Mouse (Mus musculus): ENCODE measurements around the gene Inpp5a. TPM values are rescaled to one million over a fixed set of nuclear protein-coding genes. Genes with fewer than 3 reads are reported as not detected.

Gene Inpp5a
- polyA plus RNA-seq, 1 experiment from 2014 or later = 69.8 TPM

- Histone ChIP-seq H3K4me1 (ENCODE audit: control insufficient read depth, insufficient read depth, low read length) (no peaks in the 10 kb centered on the region), H3K27me3 (ENCODE audit: control insufficient read depth, insufficient read depth, low read length) (peaks cover 7% of the 10 kb centered on the region), H3K27ac (ENCODE audit: low read depth, low read length) (no peak overlapping the region), H3K9ac (ENCODE audit: low read depth, low read length) (no peak overlapping the region), H3K36me3 (ENCODE audit: control insufficient read depth, insufficient read depth, low read length) (no peaks in the 10 kb centered on the region), H3K4me2 (no peak overlapping the region), H3K4me3 (ENCODE audit: low read depth, low read length) (no peak overlapping the region), H3K9me3 (replicated peaks; ENCODE audit: control insufficient read depth, low read length) (no peaks in the 10 kb centered on the region)
- WGBS (ENCODE audit: insufficient replicate concordance) = 54% methylated on average over 6 of the region's 6 CpGs
- no peak for ATAC-seq (replicated peaks; ENCODE audit: insufficient number of reproducible peaks, low FRiP score, low TSS enrichment)
These were observed 206.4 kb downstream of the Inpp5a start for GRCm38 (mm10) chr7:139595311-139595710.

- Histone ChIP-seq H3K4me2 (no peak overlapping the region), H3K9ac (ENCODE audit: low read depth, low read length) (no peak overlapping the region), H3K27ac (ENCODE audit: low read depth, low read length) (no peak overlapping the region), H3K36me3 (ENCODE audit: control insufficient read depth, insufficient read depth, low read length) (no peaks in the 10 kb centered on the region), H3K4me1 (ENCODE audit: control insufficient read depth, insufficient read depth, low read length) (no peaks in the 10 kb centered on the region), H3K27me3 (ENCODE audit: control insufficient read depth, insufficient read depth, low read length) (peaks cover 7% of the 10 kb centered on the region), H3K4me3 (ENCODE audit: low read depth, low read length) (no peak overlapping the region), H3K9me3 (replicated peaks; ENCODE audit: control insufficient read depth, low read length) (no peaks in the 10 kb centered on the region)
- WGBS (ENCODE audit: insufficient replicate concordance) = 57% methylated on average over 6 of the region's 6 CpGs
- ATAC-seq (replicated peaks; ENCODE audit: insufficient number of reproducible peaks, low FRiP score, low TSS enrichment) = no peak
These were observed 207.0 kb downstream of the Inpp5a start for GRCm38 (mm10) chr7:139595862-139596261.

GRCm38 (mm10) chr7:139610328-139610727, 221.4 kb downstream of the Inpp5a start:
- Histone ChIP-seq H3K9me3 (replicated peaks; ENCODE audit: control insufficient read depth, low read length) (no peaks in the 10 kb centered on the region), H3K36me3 (ENCODE audit: control insufficient read depth, insufficient read depth, low read length) (no peaks in the 10 kb centered on the region), H3K9ac (ENCODE audit: low read depth, low read length) (no peak overlapping the region), H3K4me2 (no peak overlapping the region), H3K4me1 (ENCODE audit: control insufficient read depth, insufficient read depth, low read length) (no peaks in the 10 kb centered on the region), H3K27me3 (ENCODE audit: control insufficient read depth, insufficient read depth, low read length) (peaks cover 11% of the 10 kb centered on the region), H3K4me3 (ENCODE audit: low read depth, low read length) (no peak overlapping the region), H3K27ac (ENCODE audit: low read depth, low read length) (no peak overlapping the region)
- WGBS (ENCODE audit: insufficient replicate concordance) = 74% methylated on average over 2 of the region's 2 CpGs
- ATAC-seq (replicated peaks; ENCODE audit: insufficient number of reproducible peaks, low FRiP score, low TSS enrichment) = no peak

GRCm38 (mm10) chr7:139615767-139616766, 227.2 kb downstream of the Inpp5a start:
- WGBS (ENCODE audit: insufficient replicate concordance) = 54% methylated on average over 12 of the region's 12 CpGs
- ATAC-seq (replicated peaks; ENCODE audit: insufficient number of reproducible peaks, low FRiP score, low TSS enrichment) = no peak

GRCm38 (mm10) chr7:139622568-139622967, 233.7 kb downstream of the Inpp5a start:
- H3K27me3 ChIP-seq (ENCODE audit: control insufficient read depth, insufficient read depth, low read length) = peaks cover 2% of the 10 kb centered on the region; the same call in 1 of the 2 replicates
- H3K4me2 ChIP-seq = no peak overlapping the region
- H3K36me3 ChIP-seq (ENCODE audit: control insufficient read depth, insufficient read depth, low read length) = no peaks in the 10 kb centered on the region
- H3K9me3 ChIP-seq (replicated peaks; ENCODE audit: control insufficient read depth, low read length) = no peaks in the 10 kb centered on the region
- ATAC-seq (replicated peaks; ENCODE audit: insufficient number of reproducible peaks, low FRiP score, low TSS enrichment) = no peak
- no peak overlapping the region for H3K9ac ChIP-seq (ENCODE audit: low read depth, low read length)
- 78% methylated on average over 13 of the region's 13 CpGs for WGBS (ENCODE audit: insufficient replicate concordance)
- no peak overlapping the region for H3K27ac ChIP-seq (ENCODE audit: low read depth, low read length)
- no peak overlapping the region for H3K4me3 ChIP-seq (ENCODE audit: low read depth, low read length)
- H3K4me1 ChIP-seq (ENCODE audit: control insufficient read depth, insufficient read depth, low read length) = no peaks in the 10 kb centered on the region

More at GRCm38 (mm10) chr7:139615767-139616766, 227.2 kb downstream of the Inpp5a start:
- Histone ChIP-seq H3K27me3 (ENCODE audit: control insufficient read depth, insufficient read depth, low read length) (peaks cover 9% of the 10 kb centered on the region; the same call in 1 of the 2 replicates), H3K27ac (ENCODE audit: low read depth, low read length) (no peak overlapping the region), H3K4me3 (ENCODE audit: low read depth, low read length) (no peak overlapping the region), H3K36me3 (ENCODE audit: control insufficient read depth, insufficient read depth, low read length) (no peaks in the 10 kb centered on the region), H3K4me1 (ENCODE audit: control insufficient read depth, insufficient read depth, low read length) (no peaks in the 10 kb centered on the region), H3K9me3 (replicated peaks; ENCODE audit: control insufficient read depth, low read length) (no peaks in the 10 kb centered on the region), H3K4me2 (no peak overlapping the region), H3K9ac (ENCODE audit: low read depth, low read length) (no peak overlapping the region)

GRCm38 (mm10) chr7:139625156-139625555, 236.2 kb downstream of the Inpp5a start:
- Histone ChIP-seq H3K4me3 (ENCODE audit: low read depth, low read length) (no peak overlapping the region), H3K4me2 (no peak overlapping the region), H3K36me3 (ENCODE audit: control insufficient read depth, insufficient read depth, low read length) (no peaks in the 10 kb centered on the region), H3K27ac (ENCODE audit: low read depth, low read length) (no peak overlapping the region), H3K27me3 (ENCODE audit: control insufficient read depth, insufficient read depth, low read length) (no peaks in the 10 kb centered on the region; the same call in 1 of the 2 replicates), H3K4me1 (ENCODE audit: control insufficient read depth, insufficient read depth, low read length) (no peaks in the 10 kb centered on the region), H3K9ac (ENCODE audit: low read depth, low read length) (no peak overlapping the region), H3K9me3 (replicated peaks; ENCODE audit: control insufficient read depth, low read length) (no peaks in the 10 kb centered on the region)
- ATAC-seq (replicated peaks; ENCODE audit: insufficient number of reproducible peaks, low FRiP score, low TSS enrichment) = no peak
- 81% methylated on average over 9 of the region's 9 CpGs for WGBS (ENCODE audit: insufficient replicate concordance)

Other genes with a start within 250 kb of the Inpp5a start
- 4.9 and 6.2 TPM in 2 replicates for gene Lrrc27, start 176.1 kb upstream of the Inpp5a start, polyA plus RNA-seq (2014; fragmentation: Nextera tagmentation; extraction: Ambion mirVana)
- gene Stk32c, start 175.8 kb upstream of the Inpp5a start, polyA plus RNA-seq (2014; fragmentation: Nextera tagmentation; extraction: Ambion mirVana) = not detected in 2 replicates
- 8.4 TPM in 2 replicates for gene Pwwp2b, start 140.6 kb upstream of the Inpp5a start, polyA plus RNA-seq (2014; fragmentation: Nextera tagmentation; extraction: Ambion mirVana)
- 0.09 and 0.34 TPM in 2 replicates for gene Nkx6-2, start 193.7 kb downstream of the Inpp5a start, polyA plus RNA-seq (2014; fragmentation: Nextera tagmentation; extraction: Ambion mirVana)